Mouse (Mus musculus) spleen, embryonic (tissue): Measurements from ENCODE around the gene Nat10.

ENCODE experiments used
- CTCF ChIA-PET: fragments of 350-600 bp; sonication (Branson Sonifier 250); formaldehyde crosslinking; loops from one replicate; lab custom pipeline; 2022; lab: Charles Lee

Nat10 gene

DNA sequence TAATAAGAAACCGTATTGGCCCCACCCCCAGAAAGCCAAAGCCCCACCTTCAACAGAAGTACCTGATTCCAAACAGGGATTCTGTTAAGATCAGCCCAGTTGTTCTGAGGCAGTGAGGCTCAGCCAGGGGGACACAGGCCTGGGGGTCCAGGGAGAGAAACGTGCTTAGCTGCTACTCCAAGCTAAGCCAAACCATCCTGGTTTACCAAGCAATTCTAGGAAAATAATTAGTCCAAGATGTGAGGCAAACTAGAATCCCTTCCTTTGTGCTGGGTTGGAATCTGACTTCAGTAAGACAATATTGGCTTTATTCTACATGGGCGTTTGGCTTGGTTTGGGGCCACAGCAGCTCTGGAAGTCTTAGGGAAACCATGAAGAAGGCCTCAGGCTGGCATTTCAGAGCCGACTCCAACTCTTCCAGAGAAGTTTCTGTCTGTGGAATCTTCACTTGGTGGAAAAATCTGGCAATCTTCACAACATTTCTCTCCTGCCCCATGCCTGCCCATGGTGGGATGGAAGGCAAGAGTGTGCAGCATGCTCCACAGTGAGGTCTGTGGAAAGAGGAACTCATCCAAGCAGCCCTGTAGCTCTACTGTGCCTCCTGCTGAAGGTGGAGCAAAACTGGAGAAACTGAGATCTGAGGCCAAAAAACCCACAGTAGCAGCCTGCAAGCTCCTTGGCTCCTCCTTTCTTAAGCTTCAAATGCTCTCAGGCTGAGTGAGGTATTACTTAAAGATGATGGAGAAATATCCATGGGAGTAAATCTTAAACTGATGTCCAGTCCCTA lies 66.1 kb downstream of the Nat10 start:
- CTCF ChIA-PET, result no interaction called here

DNA sequence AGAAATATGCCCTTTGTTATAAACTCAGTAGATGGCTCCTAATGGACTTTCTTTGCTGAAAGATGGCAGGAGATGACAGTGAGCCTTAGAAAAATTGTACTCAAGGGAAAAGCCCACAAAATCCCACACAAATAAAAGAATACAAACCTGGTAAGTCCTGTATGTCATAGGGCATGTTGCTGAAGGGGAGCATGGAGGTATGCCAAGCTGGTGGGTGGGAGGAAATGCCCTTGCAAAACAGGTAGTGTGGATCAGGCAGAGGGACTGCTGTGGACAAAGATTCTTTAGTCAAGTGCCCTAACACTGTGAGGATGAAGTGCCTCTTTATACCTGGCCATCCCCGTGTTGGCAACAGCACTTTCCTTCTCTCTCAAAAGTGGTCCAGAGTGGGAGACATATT lies 68.3 kb downstream of the Nat10 start:
- CTCF ChIA-PET, result interaction anchor here (0.5 kb wide), 1 partner anchor 75 kb away, joined by 3 read pairs; no protein-coding TSS in a partner anchor

DNA sequence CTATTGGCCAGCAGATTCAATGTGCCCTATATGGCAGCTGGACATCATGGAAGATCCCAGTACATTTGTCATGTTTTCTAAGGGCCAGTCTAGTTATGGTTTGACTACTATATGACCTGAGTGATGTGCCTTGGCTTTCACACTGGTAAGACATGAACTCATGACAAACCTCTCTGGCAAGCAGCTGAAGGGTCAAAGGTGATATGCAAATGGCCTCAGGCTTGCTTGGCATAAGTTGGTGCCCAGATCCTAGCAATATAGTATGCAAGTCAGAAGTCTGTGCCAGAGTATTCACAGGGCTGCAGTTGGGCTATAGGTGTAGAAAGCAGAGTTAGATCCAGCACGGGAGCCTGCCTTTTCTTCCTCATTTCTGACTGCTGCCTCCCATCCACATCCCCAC lies 69.8 kb downstream of the Nat10 start:
- CTCF ChIA-PET, result no interaction called here

DNA sequence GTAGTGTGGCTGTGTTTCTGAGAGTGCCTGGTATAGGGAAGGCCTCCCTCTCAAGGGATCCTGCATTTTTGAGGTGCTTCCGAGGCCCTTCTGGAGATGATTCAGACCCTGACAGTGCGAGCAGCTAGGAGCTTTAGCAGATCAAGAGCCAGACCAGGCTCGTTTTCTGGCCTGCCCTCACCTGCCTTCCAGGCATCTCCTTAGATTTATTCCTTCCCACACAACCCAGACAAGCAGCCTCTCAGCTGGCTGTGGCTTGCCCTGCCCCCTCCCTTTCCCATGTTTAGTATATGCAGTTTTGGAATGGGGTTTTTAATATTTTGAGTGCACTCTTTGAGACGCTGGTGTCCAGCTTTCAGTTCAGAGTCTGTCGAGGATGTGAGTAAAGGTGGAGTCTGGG lies 70.2 kb downstream of the Nat10 start:
- CTCF ChIA-PET, result no interaction called here

DNA sequence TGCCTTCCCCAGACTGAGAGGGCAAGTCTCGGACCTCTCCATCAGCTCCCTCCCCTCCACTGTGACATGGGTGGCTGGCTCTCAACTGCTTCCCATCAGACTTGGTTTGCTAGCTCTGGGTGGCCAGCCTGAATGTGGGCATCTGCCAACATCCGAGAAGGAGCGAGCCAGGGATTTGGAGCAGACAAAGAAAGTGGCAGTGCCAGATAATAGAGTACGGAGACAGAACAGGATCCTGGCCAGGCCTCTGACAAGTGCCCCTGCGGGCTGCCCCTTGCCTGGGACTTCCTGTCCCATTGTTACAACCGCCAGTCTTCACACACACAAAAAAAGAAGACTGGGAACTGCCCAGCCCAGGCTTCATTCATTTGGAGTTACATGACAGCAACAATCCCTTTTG lies 70.6 kb downstream of the Nat10 start:
- CTCF ChIA-PET, result no interaction called here

DNA sequence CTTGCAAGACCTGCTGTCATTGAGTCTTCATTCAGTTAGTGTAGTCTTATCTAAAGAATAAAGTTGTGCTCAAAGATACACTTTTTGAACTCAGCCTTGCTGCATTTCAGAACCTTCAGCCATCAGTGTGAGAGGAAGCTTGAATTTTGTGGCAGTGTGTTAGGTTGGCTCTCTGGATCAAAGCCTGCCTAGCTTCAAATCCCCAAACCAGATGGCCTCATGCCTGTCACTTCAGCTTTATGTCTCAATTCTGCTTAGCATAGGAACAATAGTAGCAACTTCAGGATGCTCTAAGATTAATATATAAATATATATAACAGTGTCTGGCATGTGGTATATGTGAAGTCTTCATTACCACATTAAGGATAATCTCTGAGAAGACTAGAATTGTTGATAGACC lies 73.2 kb downstream of the Nat10 start:
- CTCF ChIA-PET, result no interaction called here

DNA sequence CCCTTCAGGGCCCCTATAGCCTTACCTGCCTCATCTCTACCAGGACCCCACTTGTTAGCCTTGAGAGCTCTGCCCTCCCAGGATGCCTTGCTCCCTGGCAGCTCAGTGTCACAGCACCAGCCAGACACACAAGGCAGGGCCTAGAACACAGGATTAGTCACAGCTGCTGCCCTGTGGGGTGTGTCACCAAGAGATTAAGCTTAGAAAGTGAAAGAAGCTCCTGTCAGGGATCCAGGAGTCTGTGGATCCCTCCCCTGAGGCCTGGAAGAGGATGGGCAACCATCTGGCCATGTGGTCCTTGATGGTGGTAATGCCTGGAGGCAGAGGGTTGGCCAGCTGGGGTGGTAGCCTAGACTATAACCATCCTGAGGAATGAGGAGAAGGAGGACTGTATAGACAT lies 73.9 kb downstream of the Nat10 start:
- CTCF ChIA-PET, result no interaction called here

DNA sequence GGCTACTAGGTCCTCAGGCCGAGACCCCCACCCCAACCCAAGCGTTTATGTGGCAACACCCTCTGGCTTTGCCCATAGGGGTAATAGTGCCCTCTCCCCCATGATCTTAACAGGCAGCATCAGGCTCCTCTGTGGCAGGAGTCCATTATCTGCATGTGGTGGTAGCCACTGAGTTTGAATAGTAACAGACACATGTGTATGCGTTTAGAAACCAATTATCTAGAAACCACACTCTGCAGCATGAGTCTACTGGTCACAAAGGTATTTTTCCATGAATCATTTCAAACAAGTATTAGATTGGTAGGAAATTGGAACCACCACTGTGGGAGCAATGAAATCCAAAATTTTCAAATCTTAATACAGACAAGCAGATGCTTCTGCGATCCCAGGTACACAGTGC lies 75.5 kb downstream of the Nat10 start:
- CTCF ChIA-PET, result interaction anchor here (1.2 kb wide), 1 partner anchor 15 kb away, joined by 5 read pairs; no protein-coding TSS in a partner anchor

DNA sequence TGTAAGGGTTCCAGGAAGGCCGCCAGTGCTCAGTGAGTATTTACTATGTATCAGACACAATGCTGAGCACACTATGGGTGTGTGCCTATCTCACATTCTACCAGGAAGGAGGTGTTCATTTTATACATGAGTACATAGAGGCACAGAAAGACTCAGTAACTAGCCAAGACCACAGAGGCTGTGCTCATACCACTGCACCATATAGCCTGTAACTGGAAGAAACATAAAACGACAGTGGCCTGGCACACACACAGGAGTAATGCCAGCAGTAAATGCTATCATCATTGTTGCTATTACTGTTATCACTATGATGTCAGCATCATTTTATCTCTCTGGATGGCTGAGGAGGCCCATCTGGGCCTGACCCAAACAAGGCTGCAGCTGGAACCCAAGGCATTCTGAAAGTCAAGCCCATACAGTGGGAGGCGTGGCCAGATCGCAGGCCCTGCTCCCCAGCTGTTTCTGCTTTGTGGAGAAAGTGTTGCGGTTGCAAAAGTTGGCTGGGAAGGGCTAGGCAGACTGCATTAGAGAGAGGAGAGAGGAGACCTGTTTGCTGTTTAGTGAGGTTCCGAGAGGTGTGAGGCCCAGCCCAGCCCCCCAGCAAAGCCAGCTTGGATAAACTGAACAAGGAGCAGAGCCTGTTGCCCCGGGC lies 76.0 kb downstream of the Nat10 start:
- CTCF ChIA-PET, result interaction anchor here (1.2 kb wide), 1 partner anchor 14 kb away, joined by 5 read pairs; no protein-coding TSS in a partner anchor

DNA sequence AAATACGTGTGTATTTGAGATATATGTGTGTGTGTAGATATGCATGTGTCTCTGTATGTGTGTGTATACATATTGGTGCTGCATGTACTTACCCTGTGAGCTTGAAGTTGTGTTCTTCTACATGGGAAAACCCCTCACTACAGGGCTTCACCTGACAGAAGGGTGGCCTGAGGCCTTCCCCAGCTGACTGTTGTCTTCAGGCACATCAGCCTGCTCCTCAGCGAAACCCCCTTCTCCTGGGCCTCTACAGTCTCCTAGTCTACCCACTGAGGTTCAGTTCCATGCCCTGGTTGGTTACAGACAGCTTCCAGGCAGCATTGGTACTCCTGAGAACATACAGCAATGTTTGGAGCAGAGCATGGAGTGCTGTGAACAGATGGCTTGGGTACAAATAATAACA lies 76.6 kb downstream of the Nat10 start:
- CTCF ChIA-PET, result no interaction called here

DNA sequence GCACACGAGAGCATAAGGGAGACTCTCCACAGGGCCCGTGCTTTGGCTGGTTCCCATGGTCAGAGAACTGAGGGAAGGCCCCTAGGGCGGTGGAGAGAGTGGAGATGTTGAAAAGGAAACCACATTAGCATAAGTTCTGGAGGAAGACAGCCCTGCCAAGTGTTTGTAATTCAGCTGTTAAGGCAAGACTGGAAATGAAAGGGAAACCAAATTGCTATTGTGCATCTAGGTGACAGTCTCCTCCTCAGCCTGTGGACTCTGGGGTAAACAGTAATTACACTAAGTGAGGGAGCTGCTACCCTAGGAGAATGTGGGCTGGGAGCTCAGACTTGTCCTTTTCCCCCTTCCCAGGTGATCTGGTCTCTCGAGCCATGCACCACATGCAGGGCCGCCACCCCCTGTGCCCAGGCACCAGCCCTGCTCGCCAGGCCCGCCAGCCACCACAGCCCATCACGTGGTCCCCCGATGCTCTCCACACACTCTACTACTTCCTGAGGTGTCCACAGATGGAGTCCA lies 78.1 kb downstream of the Nat10 start:
- CTCF ChIA-PET, result interaction anchor here (0.6 to 0.7 kb wide), 2 partner anchors 56 to 195 kb away, joined by 4 read pairs; no protein-coding TSS in a partner anchor

DNA sequence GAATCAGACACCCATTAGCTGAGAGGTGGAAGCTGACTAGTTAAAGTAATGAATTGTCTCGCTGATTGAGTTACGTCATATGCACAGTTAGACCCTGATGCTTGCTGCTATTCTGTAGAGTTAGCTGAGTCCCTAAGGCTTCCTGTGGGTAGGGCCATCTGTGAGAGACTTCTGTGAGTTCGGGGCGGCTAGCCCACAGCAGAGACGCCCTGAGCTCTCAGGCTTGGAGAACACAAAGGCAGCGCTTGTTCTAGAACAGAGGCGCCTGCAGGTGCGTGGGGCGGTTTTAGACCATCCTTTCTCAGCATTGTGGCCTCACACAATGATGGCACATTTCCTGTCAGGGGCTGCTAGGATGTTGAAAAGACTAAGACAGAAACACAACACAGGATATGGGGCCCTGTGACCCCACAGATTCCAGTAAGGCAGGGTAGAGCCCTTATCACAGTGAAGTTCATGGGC lies 78.8 kb downstream of the Nat10 start:
- CTCF ChIA-PET, result interaction anchor here (0.6 to 1.2 kb wide), 2 partner anchors 10 to 65 kb away, joined by 3 to 9 read pairs; no protein-coding TSS in a partner anchor

DNA sequence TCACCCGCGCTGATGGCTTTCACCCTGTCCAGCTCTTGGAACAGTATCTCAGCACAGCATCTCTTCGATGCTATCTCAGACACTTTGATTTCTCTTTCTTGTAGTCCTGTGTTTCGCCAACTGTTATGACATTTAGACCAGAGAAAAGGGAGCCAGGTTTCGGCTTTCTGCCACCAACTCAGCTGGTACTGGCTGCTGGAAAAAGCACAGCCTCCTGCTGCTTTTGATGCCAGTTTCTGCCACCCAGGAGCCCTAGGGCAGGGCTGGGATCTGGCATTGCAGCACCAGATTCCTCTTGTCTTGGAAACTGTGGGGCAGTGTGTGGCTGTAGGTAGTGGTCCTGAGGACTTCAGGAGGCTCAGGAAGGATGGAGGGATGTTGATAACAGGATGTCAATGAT lies 79.9 kb downstream of the Nat10 start:
- CTCF ChIA-PET, result interaction anchor here (0.6 to 1.2 kb wide), 4 partner anchors 9 to 20 kb away, joined by 3 to 9 read pairs (median 4); no protein-coding TSS in a partner anchor

DNA sequence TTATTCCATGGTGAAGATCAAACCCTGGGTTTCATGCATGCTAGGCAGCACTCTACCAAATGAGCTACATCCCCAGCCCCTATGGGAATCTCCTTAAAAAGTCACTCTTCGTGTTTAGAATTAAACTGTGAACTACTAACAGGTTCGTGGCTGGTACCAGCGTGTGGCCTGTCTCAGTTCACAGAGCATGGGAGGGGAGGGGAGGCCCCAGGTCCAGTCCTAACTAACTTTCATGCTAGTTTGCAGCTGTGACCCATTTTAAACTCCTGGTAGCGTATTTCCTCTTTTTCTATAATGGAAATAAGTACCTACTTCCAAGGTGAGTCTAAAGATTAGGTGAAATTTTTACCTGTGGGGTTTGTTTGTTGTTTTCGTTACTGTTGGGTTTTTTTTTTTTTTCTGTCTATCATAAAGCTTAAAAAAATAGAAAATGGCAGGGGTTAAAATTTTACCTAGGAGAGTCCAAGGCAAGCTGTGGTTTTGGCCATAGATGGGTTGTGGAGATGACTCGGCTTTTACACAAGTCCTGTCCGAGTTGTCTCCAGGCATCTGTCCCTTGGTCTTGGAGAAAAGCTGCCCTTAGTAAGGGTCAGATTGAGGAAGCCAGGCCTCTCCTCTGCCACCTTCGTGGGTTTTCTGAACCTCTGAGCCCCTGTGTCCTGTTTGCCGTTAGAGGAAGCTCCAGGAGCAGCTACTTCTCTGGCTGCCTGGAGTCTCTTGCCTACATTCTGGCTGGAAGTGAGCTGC lies 80.5 kb downstream of the Nat10 start:
- CTCF ChIA-PET, result interaction anchor here (0.6 to 0.9 kb wide), 3 partner anchors 10 to 20 kb away, joined by 3 to 9 read pairs (median 5); no protein-coding TSS in a partner anchor

DNA sequence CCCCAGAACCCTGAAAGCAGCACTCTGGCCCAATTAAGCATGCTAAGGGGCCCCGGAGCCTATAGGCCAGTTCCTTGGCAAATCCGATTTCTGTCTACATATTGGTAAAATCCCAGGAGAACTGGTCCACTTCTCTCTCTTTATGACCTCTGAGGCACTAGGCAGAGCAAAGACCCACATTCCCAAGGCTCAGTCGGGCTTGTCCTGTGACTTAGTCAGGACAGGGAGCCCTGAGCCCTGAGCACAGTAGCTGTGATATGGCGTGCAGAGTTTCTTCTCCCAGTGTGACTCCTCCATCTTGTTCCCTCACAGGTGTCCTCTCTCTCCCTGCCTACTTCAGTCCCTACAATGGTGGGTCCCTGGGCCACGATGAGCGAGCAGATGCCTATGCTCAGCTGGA lies 82.6 kb downstream of the Nat10 start:
- CTCF ChIA-PET, result no interaction called here

DNA sequence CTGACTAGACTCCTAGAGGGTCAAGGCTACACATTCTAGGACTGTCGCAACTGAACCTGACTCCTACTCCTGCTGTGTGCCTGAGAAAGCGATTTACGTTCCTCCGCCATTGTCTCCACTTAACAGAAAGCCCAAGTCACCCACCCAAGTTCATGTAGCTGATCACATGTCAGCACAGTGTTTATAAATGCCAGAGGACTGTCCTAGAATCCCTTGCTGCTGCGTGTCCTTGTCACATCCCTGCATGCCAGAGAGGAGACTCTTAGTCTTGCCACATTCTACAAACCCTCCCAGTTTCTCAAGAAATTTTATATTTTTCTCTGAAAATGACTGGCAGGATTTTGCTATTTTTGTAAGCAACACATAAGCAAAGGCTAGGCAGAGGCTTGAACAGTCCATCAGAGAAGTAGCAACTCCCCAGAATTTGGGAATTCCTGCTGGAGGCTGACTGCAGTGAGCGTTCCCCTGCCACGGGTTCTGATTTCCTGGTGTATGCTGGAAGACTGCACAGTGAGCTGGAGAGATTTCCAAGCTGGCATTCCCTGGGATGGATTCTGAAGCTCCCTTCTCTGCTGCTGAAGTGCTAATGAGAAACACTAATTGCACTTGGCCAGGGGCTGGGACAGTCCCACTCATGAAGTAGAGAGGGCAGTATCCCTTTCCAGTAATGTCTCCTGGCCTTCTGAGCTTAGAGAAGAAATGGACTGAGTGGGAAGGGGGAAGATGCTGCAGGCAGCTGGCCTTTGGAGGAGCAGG lies 83.3 kb downstream of the Nat10 start:
- CTCF ChIA-PET, result interaction anchor here (0.6 kb wide), 1 partner anchor 17 kb away, joined by 4 read pairs; no protein-coding TSS in a partner anchor

DNA sequence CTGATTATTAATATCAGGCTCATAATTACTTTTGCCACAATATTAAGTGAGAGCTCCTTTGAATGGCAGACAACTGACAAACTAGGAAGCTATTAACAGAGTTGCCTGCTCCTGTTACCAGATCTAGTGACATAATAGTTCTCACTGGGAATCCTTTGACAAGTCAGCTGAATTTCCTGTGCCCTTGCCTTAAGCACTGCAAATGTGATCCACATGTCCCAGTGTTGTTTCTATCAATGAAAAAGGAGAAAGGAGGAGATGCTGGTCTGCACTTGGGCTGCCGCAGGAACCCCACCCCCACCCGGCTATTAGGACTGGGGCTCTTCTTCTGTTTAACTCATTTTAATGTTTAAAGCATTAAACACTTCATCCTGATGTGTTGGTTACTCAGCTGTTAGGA lies 84.3 kb downstream of the Nat10 start:
- CTCF ChIA-PET, result interaction anchor here (0.6 kb wide), 1 partner anchor 16 kb away, joined by 4 read pairs; no protein-coding TSS in a partner anchor

DNA sequence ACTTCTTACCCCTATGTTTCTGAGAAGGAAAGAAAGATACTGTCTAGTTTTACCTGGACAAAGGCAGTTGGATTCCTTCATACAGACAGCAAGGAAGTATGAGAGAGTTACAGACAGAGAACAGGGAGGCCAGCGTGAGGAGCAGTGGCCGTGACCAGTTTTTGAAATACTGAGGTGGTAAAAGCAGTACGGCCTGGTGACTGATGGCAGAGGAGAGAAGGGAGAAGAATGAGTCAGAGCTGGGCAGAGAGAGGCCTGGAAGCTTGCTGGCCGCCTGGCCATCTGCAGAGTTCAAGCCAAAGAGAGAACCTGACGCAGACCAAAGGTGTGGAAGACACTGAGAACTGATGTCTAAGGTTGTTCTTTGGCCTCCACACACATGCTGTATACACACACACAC lies 85.7 kb downstream of the Nat10 start:
- CTCF ChIA-PET, result no interaction called here

DNA sequence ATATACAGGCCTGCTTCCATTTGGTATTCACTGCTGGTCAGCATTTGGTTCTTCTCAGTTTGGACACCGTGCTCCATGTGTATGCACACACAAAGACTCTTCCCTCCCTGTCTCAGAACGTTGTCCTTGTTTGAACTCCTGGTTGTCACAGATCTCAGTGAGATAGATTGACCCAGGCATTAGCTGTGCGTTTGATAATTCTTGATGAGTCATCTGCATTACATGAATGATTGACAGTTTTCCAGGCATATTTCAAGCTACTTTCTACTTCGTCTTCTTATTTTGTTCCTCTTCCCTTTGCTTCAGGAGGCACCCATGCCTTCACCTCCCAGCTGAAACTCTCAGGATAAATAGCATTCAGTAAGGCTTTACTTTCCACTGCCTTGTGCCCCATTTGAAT lies 87.5 kb downstream of the Nat10 start:
- CTCF ChIA-PET, result interaction anchor here (0.5 kb wide), 1 partner anchor 98 kb away, joined by 3 read pairs; no protein-coding TSS in a partner anchor

DNA sequence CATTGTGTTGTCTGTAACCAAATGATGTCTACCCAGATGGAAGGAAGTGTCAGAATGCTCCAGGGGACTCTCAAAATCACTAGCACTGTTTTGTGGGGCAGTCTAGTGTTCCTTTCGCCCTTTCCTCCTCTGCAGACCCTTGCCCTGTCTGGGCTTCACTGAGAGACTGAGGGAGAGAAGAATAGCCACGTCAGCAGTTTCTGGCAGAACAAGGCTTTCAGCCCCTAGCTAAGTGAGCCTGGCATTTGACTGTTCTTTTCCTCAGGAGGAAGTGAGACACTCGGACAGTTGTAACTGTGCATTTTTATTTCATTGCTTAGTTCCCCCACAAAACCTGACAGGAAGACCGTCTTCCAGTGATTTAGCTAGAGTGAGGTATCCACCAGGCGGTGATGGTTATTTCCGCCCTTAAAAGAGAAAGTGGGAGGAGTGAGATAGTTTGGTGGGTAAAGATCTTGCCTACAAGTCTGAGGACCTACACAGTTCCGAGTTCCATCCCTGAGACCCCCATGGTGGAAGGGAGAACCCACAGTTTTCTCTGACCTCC lies 88.4 kb downstream of the Nat10 start:
- CTCF ChIA-PET, result interaction anchor here (0.6 kb wide), 1 partner anchor 9 kb away, joined by 3 read pairs; no protein-coding TSS in a partner anchor
